Mouse (Mus musculus): ENCODE measurements around the gene Amn.

- TF ChIP-seq CTCF (IDR thresholded peaks at IDR 0.05; ENCODE audit: borderline replicate concordance, control insufficient read depth, extremely low read depth, insufficient read depth, low read length, poor library complexity) (no peak), POLR2A (IDR thresholded peaks at IDR 0.05; ENCODE audit: control insufficient read depth, extremely low read depth, insufficient read depth, low read length, poor library complexity) (no peak)
Measured at GRCm38 (mm10) chr12:111283573-111283972, 12.7 kb downstream of the Amn start.

Data from thymus, adult 2 months (tissue).